Mouse (Mus musculus) liver, embryonic 12.5 days (tissue): ENCODE results near the gene Tmem178b. TPM values are rescaled to one million over a fixed set of nuclear protein-coding genes. Genes with fewer than 3 reads are reported as not detected.

ENCODE experiments used
- ATAC-seq: fragments of 200-750 bp; cut with Nextera tagmentation; 2 replicates; pipeline ENCODE4 v1.8.0; 2017; ENCODE audit warnings: moderate number of reproducible peaks, mild to moderate bottlenecking, moderate library complexity
- H3K27ac ChIP-seq: fragments of 300-500 bp; sonication (generic); 2 replicates; pipeline ENCODE4 v1.5.1; 2016; ENCODE audit warnings: mild to moderate bottlenecking
- H3K27me3 ChIP-seq: fragments of 300-500 bp; sonication (generic); replicated peaks from 2 replicates; pipeline ENCODE4 v1.6.1; 2016; ENCODE audit warnings: mild to moderate bottlenecking, moderate library complexity
- H3K36me3 ChIP-seq: fragments of 300-500 bp; sonication (generic); 2 replicates; pipeline ENCODE4 v1.6.1; 2016; ENCODE audit warnings: mild to moderate bottlenecking, moderate library complexity
- H3K4me1 ChIP-seq: fragments of 300-500 bp; sonication (generic); 2 replicates; pipeline ENCODE4 v1.6.1; 2016
- H3K4me2 ChIP-seq: fragments of 300-500 bp; sonication (generic); 2 replicates; pipeline ENCODE4 v1.6.1; 2016; ENCODE audit warnings: mild to moderate bottlenecking, moderate library complexity
- H3K4me3 ChIP-seq: fragments of 300-500 bp; sonication (generic); 2 replicates; pipeline ENCODE4 v1.5.1; 2016; ENCODE audit warnings: mild to moderate bottlenecking, moderate library complexity
- H3K9ac ChIP-seq: fragments of 300-500 bp; sonication (generic); 2 replicates; pipeline ENCODE4 v1.6.1; 2016; ENCODE audit warnings: mild to moderate bottlenecking, moderate library complexity
- H3K9me3 ChIP-seq: fragments of 300-500 bp; sonication (generic); replicated peaks from 2 replicates; pipeline ENCODE4 v1.6.1; 2016; ENCODE audit warnings: mild to moderate bottlenecking, moderate library complexity
- WGBS: fragments of 180-500 bp; shearing (Covaris S2); methylation state at CpG from one replicate; pipeline ENCODE4 v1.1.7; 2016; ENCODE audit not compliant: insufficient replicate concordance; 5-methylcytosine and 5-hydroxymethylcytosine counted together
- polyA plus RNA-seq: library from polyadenylated mRNA; unstranded; fragments of >200 nt; fragmentation: Nextera tagmentation; extraction: Ambion mirVana; gene quantifications from 2 replicates; pipeline ENCODE4 v1.2.1, GENCODE M21; 2016

The Tmem178b gene
- polyA plus RNA-seq, 1 experiment from 2014 or later: not detected

GRCm38 (mm10) chr6:39890811-39891210 is 17.7 kb downstream of the Tmem178b start:
- no peaks in the 10 kb centered on the region for H3K36me3 ChIP-seq
- H3K9me3 ChIP-seq: no peaks in the 10 kb centered on the region
- WGBS: 37% methylated on average over 3 of the region's 3 CpGs
- ATAC-seq: no peak
- H3K9ac ChIP-seq: no peak overlapping the region
- H3K4me1 ChIP-seq: no peaks in the 10 kb centered on the region
- H3K4me2 ChIP-seq: no peak overlapping the region
- no peaks in the 10 kb centered on the region for H3K27me3 ChIP-seq
- no peak overlapping the region for H3K4me3 ChIP-seq
- H3K27ac ChIP-seq: no peak overlapping the region

- H3K9me3 ChIP-seq: no peaks in the 10 kb centered on the region
- no peaks in the 10 kb centered on the region for H3K4me1 ChIP-seq
- no peak for ATAC-seq
- H3K27ac ChIP-seq: no peak overlapping the region
- H3K27me3 ChIP-seq: no peaks in the 10 kb centered on the region
- H3K9ac ChIP-seq: no peak overlapping the region
- no peaks in the 10 kb centered on the region for H3K36me3 ChIP-seq
- H3K4me2 ChIP-seq: no peak overlapping the region
- no peak overlapping the region for H3K4me3 ChIP-seq
- 78% methylated on average over 3 of the region's 3 CpGs for WGBS
Measured at GRCm38 (mm10) chr6:39896500-39896899, 23.4 kb downstream of the Tmem178b start.

- ATAC-seq: no peak
- H3K36me3 ChIP-seq: no peaks in the 10 kb centered on the region
- 31% methylated on average over 4 of the region's 4 CpGs for WGBS
Measured at GRCm38 (mm10) chr6:39899231-39899630, 26.2 kb downstream of the Tmem178b start.

DNA sequence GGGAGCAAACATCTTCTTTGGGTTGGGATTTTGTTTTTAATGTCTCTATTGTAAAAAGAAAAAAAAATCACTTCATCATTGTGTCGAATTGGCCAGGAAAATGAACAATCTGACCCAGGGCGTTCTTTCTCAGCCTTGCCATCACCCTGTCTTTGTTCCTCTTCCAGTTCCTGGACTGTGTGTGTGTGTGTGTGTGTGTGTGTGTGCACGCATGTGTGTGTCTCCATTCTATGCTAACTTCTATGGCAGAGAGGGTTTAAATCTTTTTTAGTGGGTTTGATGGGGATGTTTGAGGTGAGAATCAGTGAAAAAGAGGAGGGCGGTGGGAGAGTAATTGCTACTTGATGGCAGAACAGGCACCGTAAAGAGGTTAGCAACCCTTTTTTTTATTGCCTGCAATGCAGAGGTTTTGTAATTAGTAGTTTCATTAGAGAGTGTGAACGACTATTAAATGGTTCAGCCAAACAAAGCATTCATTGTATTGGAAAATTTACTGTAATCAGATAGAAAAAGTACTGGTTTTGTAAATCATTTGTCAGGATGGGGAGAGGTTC is 30.2 kb downstream of the Tmem178b start:
- H3K4me3 ChIP-seq: no peak overlapping the region
- 61% methylated on average over 6 of the region's 6 CpGs for WGBS
- ATAC-seq: no peak
- no peak overlapping the region for H3K27ac ChIP-seq
- no peaks in the 10 kb centered on the region for H3K9me3 ChIP-seq
- H3K27me3 ChIP-seq: no peaks in the 10 kb centered on the region
- H3K9ac ChIP-seq: no peak overlapping the region
- no peak overlapping the region for H3K4me2 ChIP-seq
- no peaks in the 10 kb centered on the region for H3K36me3 ChIP-seq
- no peaks in the 10 kb centered on the region for H3K4me1 ChIP-seq

More at GRCm38 (mm10) chr6:39899231-39899630, 26.2 kb downstream of the Tmem178b start:
- no peaks in the 10 kb centered on the region for H3K4me1 ChIP-seq
- H3K27ac ChIP-seq: no peak overlapping the region
- H3K9me3 ChIP-seq: no peaks in the 10 kb centered on the region
- H3K27me3 ChIP-seq: no peaks in the 10 kb centered on the region
- H3K9ac ChIP-seq: no peak overlapping the region
- H3K4me2 ChIP-seq: no peak overlapping the region
- H3K4me3 ChIP-seq: no peak overlapping the region

- no peak overlapping the region for H3K4me3 ChIP-seq
- H3K36me3 ChIP-seq: no peaks in the 10 kb centered on the region
- no peak overlapping the region for H3K27ac ChIP-seq
- ATAC-seq: no peak
- no peaks in the 10 kb centered on the region for H3K9me3 ChIP-seq
- H3K4me1 ChIP-seq: no peaks in the 10 kb centered on the region
- no peaks in the 10 kb centered on the region for H3K27me3 ChIP-seq
- H3K9ac ChIP-seq: no peak overlapping the region
- H3K4me2 ChIP-seq: no peak overlapping the region
- WGBS: 55% methylated on average over 11 of the region's 11 CpGs
Measured at GRCm38 (mm10) chr6:39903845-39904244, 30.8 kb downstream of the Tmem178b start.

GRCm38 (mm10) chr6:39914956-39915355 is 41.9 kb downstream of the Tmem178b start:
- H3K4me2 ChIP-seq: no peak overlapping the region
- no peaks in the 10 kb centered on the region for H3K9me3 ChIP-seq
- no peaks in the 10 kb centered on the region for H3K27me3 ChIP-seq
- H3K4me1 ChIP-seq: no peaks in the 10 kb centered on the region
- H3K4me3 ChIP-seq: no peak overlapping the region
- ATAC-seq: no peak
- no peak overlapping the region for H3K27ac ChIP-seq
- H3K36me3 ChIP-seq: no peaks in the 10 kb centered on the region
- WGBS: 19% methylated on average over 8 of the region's 8 CpGs
- no peak overlapping the region for H3K9ac ChIP-seq

DNA sequence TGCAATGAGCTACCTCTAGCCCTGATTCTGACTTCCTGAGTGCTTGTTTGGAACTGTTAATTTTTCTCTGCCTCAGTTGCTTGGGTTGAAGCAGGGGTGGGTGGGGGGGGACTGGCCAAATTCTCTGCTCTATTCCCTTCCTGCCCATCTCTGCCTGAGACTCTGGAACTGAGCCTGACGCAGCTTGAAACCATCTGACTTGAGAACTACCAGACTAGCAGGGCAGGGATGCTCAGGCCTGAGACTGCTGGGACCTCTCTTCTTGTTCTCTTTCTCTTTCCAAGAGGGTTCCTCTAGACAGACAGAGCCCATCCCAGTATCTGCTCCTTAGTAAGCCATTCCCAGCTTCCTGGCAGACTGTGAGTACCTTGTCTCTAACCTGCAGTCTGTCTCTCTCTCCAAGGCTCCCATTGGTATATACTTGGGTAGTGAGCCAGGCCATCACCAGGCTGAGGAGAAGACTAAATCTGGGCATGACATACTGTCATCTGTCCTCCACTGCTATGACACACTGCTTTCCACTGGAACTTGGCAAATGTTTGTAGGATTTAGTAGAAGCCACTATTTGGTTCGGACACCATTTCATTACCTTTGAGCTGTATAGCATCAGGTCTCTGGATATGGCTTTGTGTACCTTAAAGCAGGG is 42.7 kb downstream of the Tmem178b start:
- H3K4me2 ChIP-seq: no peak overlapping the region
- H3K9ac ChIP-seq: no peak overlapping the region
- H3K27ac ChIP-seq: no peak overlapping the region
- H3K4me3 ChIP-seq: no peak overlapping the region
- WGBS: 64% methylated on average over 2 of the region's 2 CpGs
- no peak for ATAC-seq
- H3K27me3 ChIP-seq: no peaks in the 10 kb centered on the region
- no peaks in the 10 kb centered on the region for H3K4me1 ChIP-seq
- H3K36me3 ChIP-seq: no peaks in the 10 kb centered on the region
- H3K9me3 ChIP-seq: no peaks in the 10 kb centered on the region

DNA sequence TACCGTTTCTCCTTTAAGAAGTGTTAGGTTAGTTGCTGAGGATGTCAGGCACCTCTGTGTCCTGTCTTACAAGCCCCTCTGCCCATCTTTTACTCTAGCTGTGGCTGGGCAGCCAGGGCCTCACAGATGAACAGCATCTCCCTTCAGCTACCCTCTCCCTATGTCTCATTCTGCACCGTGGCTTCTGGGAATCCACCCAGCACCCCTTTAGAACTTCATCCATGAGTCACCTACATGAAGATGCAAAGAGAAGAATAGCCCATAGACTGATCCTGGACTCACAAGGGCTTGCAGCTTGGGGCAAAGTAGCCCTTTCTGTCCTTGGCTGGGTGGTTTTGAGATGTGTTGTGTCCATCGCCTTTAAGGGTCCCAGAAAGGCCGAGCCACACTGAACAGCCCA is 43.4 kb downstream of the Tmem178b start:
- no peak for ATAC-seq
- Histone ChIP-seq H3K9ac (no peak overlapping the region), H3K9me3 (no peaks in the 10 kb centered on the region), H3K36me3 (no peaks in the 10 kb centered on the region), H3K4me2 (no peak overlapping the region), H3K4me1 (no peaks in the 10 kb centered on the region), H3K27me3 (no peaks in the 10 kb centered on the region), H3K27ac (no peak overlapping the region), H3K4me3 (no peak overlapping the region)
- WGBS: 71% methylated on average over 4 of the region's 4 CpGs

GRCm38 (mm10) chr6:39917242-39917641 is 44.2 kb downstream of the Tmem178b start:
- Histone ChIP-seq H3K36me3 (no peaks in the 10 kb centered on the region), H3K9ac (no peak overlapping the region), H3K4me2 (no peak overlapping the region), H3K27ac (no peak overlapping the region), H3K4me3 (no peak overlapping the region), H3K27me3 (no peaks in the 10 kb centered on the region), H3K9me3 (no peaks in the 10 kb centered on the region), H3K4me1 (no peaks in the 10 kb centered on the region)
- no peak for ATAC-seq
- 48% methylated on average over 8 of the region's 8 CpGs for WGBS

DNA sequence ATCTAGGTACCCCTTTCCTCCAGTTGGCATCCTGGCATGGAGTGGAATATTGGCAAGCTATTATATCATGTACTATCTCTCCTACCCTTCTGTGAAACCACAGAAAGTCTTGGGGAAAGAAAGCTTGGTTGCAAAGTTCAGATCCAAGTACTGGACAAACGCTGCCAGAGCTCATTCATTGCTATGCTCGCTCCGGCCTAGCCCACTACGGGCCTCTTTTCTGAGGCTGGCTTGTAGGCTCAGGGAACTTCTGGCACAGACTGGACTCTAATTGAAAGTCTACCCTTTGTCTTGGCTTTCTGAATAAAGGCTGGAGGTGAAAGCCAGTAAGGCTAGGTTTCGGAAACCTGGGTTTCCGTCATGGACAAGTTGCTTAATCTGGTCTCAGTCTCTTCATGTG is 44.7 kb downstream of the Tmem178b start:
- H3K4me1 ChIP-seq: no peaks in the 10 kb centered on the region
- H3K9me3 ChIP-seq: no peaks in the 10 kb centered on the region
- H3K4me3 ChIP-seq: no peak overlapping the region
- 80% methylated on average over 6 of the region's 6 CpGs for WGBS
- no peak overlapping the region for H3K9ac ChIP-seq
- no peaks in the 10 kb centered on the region for H3K27me3 ChIP-seq
- no peaks in the 10 kb centered on the region for H3K36me3 ChIP-seq
- H3K4me2 ChIP-seq: no peak overlapping the region
- no peak for ATAC-seq
- H3K27ac ChIP-seq: no peak overlapping the region

DNA sequence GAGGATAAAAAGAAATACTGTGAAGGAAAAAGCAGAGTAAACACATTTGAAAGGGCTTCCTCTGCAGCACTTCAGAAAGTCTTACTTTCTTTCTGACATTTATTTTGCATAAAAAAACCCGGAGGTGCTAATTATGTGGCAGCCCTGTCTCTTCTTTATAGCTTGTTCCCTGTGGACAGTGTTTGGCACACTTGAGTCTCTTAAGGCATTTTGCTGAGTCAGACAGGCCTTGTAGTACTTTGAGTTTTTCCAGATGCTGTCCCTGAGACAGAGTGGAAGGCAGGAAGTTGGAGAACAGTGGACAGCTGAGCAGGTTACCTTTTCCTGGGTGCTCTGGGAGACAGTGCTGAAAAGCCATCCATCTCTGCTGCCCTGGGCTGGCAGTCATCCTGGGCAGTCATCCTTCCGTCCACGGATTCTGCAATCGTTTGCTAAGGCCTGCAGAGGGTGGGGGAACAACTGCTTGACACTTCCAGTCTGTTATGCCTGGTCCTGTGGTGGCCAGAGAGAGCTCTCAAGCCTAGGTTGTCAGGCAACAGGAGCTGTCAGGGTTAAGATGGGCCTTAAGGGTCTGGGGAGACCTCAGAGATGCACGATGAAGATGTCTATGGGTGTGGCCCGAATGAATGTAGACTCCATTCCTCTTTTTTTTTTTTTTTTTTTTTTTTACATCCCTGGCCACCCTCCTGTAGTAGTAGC is 46.1 kb downstream of the Tmem178b start:
- ATAC-seq: no peak
- Histone ChIP-seq H3K4me2 (no peak overlapping the region), H3K27me3 (no peaks in the 10 kb centered on the region), H3K9ac (no peak overlapping the region), H3K27ac (no peak overlapping the region), H3K9me3 (no peaks in the 10 kb centered on the region), H3K4me1 (no peaks in the 10 kb centered on the region), H3K4me3 (no peak overlapping the region), H3K36me3 (no peaks in the 10 kb centered on the region)
- 69% methylated on average over 6 of the region's 6 CpGs for WGBS

GRCm38 (mm10) chr6:39926442-39926841 is 53.4 kb downstream of the Tmem178b start:
- Histone ChIP-seq H3K27ac (no peak overlapping the region), H3K4me1 (no peaks in the 10 kb centered on the region)

More at GRCm38 (mm10) chr6:39926442-39926841, 53.4 kb downstream of the Tmem178b start:
- Histone ChIP-seq H3K4me2 (no peak overlapping the region), H3K9me3 (0 out of 2 replicates have a peak, but pooled peaks cover 5% of the 10 kb centered on the region), H3K27me3 (no peaks in the 10 kb centered on the region), H3K4me3 (no peak overlapping the region), H3K36me3 (no peaks in the 10 kb centered on the region), H3K9ac (no peak overlapping the region)
- no peak for ATAC-seq
- WGBS: 74% methylated on average over 10 of the region's 10 CpGs
